Mouse (Mus musculus) lung, postnatal 0 days (tissue): ENCODE data around the gene Chrm4. TPM values are rescaled to one million over a fixed set of nuclear protein-coding genes. Genes with fewer than 3 reads are reported as not detected.
A peak's percentile ranks its signal among the peaks of the same experiment; 100 is the strongest.

ENCODE experiments used
- ATAC-seq: fragments of 200-750 bp; cut with Nextera tagmentation; 2 replicates; pipeline ENCODE4 v1.8.0; 2017; ENCODE audit warnings: moderate library complexity
- DNase-seq: peaks from one replicate; pipeline ENCODE4 v3.0.0-alpha.2; 2016; ENCODE audit warnings: low spot score
- H3K27ac ChIP-seq: fragments of 300-500 bp; sonication (generic); 2 replicates; pipeline ENCODE4 v1.5.1; 2014; ENCODE audit warnings: antibody characterized with exemption, mild to moderate bottlenecking, low read length, mixed read lengths
- H3K27me3 ChIP-seq: fragments of 300-500 bp; sonication (generic); replicated peaks from 2 replicates; pipeline ENCODE4 v1.6.1; 2014; ENCODE audit warnings: low read length, mixed read lengths; ENCODE audit not compliant: insufficient read depth
- H3K36me3 ChIP-seq: fragments of 300-500 bp; sonication (generic); 2 replicates; pipeline ENCODE4 v1.6.1; 2014; ENCODE audit warnings: low read length, mixed read lengths; ENCODE audit not compliant: insufficient read depth
- H3K4me1 ChIP-seq: fragments of 300-500 bp; sonication (generic); 2 replicates; pipeline ENCODE4 v1.6.1; 2014; ENCODE audit warnings: antibody characterized with exemption, low read depth, low read length, mixed read lengths; ENCODE audit not compliant: insufficient read depth
- H3K4me2 ChIP-seq: fragments of 300-500 bp; sonication (generic); replicated peaks from 2 replicates; pipeline ENCODE4 v1.6.1; 2014; ENCODE audit warnings: low read depth, mild to moderate bottlenecking, low read length, moderate library complexity, mixed read lengths
- H3K4me3 ChIP-seq: fragments of 300-500 bp; sonication (generic); 2 replicates; pipeline ENCODE4 v1.5.1; 2014; ENCODE audit warnings: low read depth, low read length
- H3K9ac ChIP-seq: fragments of 300-500 bp; sonication (generic); replicated peaks from 2 replicates; pipeline ENCODE4 v1.6.1; 2014; ENCODE audit warnings: low read depth, mild to moderate bottlenecking
- H3K9me3 ChIP-seq: fragments of 300-500 bp; sonication (generic); 2 replicates; pipeline ENCODE4 v1.6.1; 2016; ENCODE audit warnings: low read length, mixed read lengths
- CTCF ChIP-seq: IDR thresholded peaks from 2 replicates; pipeline ENCODE4 v1.5.1; 2016; ENCODE audit warnings: antibody characterized with exemption, mild to moderate bottlenecking
- EP300 ChIP-seq: IDR thresholded peaks from 2 replicates; pipeline ENCODE4 v1.6.1; 2016; ENCODE audit warnings: antibody characterized with exemption, mild to moderate bottlenecking, control low read depth
- WGBS: fragments of 180-500 bp; shearing (Covaris S2); extraction: QIAGEN DNeasy Blood & Tissue Kit; methylation state at CpG from one replicate; pipeline ENCODE4 v1.1.7; 2014; 5-methylcytosine and 5-hydroxymethylcytosine counted together
- microRNA-seq: library from miRNA; unstranded; fragments of <30 nt; microRNA quantifications from one replicate; pipeline ENCODE4, GENCODE M21; 2016
- polyA plus RNA-seq: library from polyadenylated mRNA; unstranded; fragments of >200 nt; fragmentation: Nextera tagmentation; extraction: Ambion mirVana; gene quantifications from 2 replicates; pipeline ENCODE4 v1.2.1, GENCODE M21; 2015

Chrm4 gene
- polyA plus RNA-seq, 1 experiment from 2014 or later, result 0.16 TPM

DNA sequence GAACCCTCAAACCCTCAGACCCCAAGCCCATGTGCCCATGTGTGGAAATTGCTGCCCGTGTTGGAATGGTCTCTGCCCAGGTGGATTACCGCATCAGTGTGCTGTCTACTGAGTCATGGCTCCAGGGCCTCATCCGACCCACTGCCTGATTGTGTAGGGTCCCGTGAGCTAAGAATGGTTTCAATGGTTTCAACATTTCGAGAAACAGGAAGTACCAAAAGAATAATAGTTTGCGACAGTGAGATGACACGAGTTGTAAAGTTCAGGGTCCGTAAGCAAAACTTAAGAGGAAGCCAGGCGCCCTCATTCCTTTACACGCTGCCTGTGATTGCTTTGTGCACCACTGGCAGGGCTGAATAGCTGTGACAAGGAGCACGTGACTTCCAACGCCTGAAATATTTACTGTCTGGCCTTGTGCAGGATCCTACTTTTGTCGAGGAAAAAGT, 45.1 kb downstream of the Chrm4 start:
- DNase-seq (peak; percentile 87), ATAC-seq (peak; percentile 64)
- no peaks in the 10 kb centered on the region for H3K9me3 ChIP-seq
- H3K4me2 ChIP-seq, result no peak overlapping the region; the same call in 1 of the 2 replicates
- no peak overlapping the region for H3K9ac ChIP-seq
- WGBS, result 11% methylated on average over 13 of the region's 13 CpGs
- peaks cover 26% of the 10 kb centered on the region; the same call in 1 of the 2 replicates for H3K27me3 ChIP-seq
- no peak overlapping the region for H3K4me3 ChIP-seq
- H3K4me1 ChIP-seq, result peaks cover 5% of the 10 kb centered on the region
- no peaks in the 10 kb centered on the region for H3K36me3 ChIP-seq
- TF ChIP-seq EP300 (peak; percentile 64), CTCF (no peak)
- peak overlapping the region; percentile 87 for H3K27ac ChIP-seq

DNA sequence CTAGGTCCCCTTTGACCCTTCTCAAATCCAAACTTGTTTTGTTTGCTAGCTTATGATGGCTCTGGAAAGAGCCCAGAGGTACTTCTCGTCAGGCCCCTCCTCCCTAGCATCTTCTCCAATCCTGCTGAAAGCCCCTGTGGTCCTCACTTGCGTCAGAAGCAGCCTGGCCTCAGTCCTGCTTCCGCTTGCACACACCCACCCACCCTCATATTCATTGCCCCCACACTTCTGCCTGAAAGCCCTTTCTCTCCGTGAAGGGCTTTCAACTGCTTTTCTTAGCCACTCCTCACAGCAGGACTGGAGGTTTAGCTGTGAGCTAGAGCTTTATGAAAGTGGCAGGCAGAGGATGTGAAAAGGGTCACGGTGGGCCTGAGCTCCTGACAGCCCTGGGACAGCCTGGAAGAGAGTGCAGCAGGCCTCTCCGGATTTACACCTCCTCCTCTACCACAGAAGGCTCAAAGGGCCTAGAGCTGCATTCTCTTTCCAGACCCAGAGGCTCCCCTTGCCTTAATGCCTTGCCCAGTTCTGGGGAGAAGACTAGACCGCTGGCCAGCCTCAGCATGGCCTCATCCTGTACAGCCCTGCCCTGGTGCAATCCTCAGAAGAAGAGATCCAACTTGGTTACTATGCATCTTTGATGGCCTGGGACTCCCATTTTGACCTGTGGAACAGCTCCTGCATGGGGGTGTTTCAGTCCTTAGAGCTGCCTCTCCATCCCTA, 46.5 kb downstream of the Chrm4 start:
- Histone ChIP-seq H3K4me2 (no peak overlapping the region), H3K9me3 (no peaks in the 10 kb centered on the region), H3K4me1 (peaks cover 5% of the 10 kb centered on the region), H3K9ac (no peak overlapping the region), H3K4me3 (no peak overlapping the region), H3K27ac (no peak overlapping the region), H3K36me3 (no peaks in the 10 kb centered on the region), H3K27me3 (peaks cover 27% of the 10 kb centered on the region; the same call in 1 of the 2 replicates)
- ATAC-seq, result no peak
- DNase-seq, result no peak
- TF ChIP-seq CTCF (no peak), EP300 (no peak)
- WGBS, result 66% methylated on average over 7 of the region's 7 CpGs

DNA sequence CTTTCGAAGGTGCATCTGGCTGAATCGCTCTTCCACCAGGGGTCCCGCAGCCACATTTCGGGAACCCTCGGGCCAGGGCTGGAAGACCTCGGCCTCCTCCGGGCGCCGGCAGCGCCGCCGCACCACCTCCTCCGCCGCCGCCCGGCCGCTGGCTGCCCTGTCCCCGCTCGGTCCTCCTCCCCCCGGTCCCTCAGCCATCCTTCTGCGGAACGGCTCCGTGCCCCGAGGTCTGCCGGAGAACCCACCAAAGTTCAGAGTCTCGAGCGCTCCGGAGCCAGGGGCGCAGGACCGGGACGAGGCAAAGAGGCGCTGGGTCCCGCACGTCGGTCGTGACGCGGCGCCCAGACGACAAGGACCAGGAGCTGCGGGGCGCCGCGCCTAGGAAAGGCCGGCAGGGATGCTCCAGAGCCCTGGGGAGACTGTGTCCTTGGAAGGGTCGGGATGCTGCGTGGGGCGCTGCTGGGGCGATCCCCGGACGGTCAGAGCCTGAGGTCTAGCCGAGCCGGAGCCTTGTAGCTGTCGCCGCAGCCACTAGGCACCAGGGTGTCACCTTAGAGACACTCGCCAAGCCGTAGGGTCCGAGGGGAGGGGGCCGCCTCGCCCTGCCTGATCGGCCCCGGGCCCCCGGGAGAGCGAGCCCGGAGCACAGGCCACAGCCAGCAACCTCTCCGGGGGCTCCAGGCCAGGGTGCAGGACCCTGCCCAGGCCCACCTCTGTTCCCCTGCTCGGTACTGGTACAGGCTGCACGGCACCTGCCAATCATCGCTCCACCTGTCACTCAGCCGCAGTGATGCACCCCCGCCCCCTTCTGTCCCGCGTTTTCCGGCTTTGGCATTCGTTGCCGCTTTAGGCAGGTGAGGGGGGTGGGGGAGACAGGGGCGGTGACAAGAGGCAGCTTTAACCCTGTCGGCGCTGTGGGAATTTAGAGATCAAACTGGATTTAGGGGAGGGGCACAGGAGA, 48.8 kb downstream of the Chrm4 start, which contains the start of gene Dgkz:
TSS of gene Dgkz (minus strand) at position 284 of the 961 bp plus-strand sequence.
- no peak for ATAC-seq
- no peak for TF ChIP-seq EP300
- no peak for TF ChIP-seq CTCF
- peak within 1 kb of the TSS; percentile 35 for H3K4me3 ChIP-seq
- no peaks in the 10 kb centered on the region for H3K36me3 ChIP-seq
- no peak within 1 kb of the TSS for H3K9ac ChIP-seq
- 4% methylated on average over 65 of the region's 79 CpGs for WGBS
- peaks cover 27% of the 10 kb centered on the region; the same call in 1 of the 2 replicates for H3K27me3 ChIP-seq
- peaks cover 5% of the 10 kb centered on the region for H3K4me1 ChIP-seq
- H3K9me3 ChIP-seq, result no peaks in the 10 kb centered on the region
- peak within 1 kb of the TSS; percentile 53 for H3K4me2 ChIP-seq
- DNase-seq, result no peak
- H3K27ac ChIP-seq, result no peak within 1 kb of the TSS

DNA sequence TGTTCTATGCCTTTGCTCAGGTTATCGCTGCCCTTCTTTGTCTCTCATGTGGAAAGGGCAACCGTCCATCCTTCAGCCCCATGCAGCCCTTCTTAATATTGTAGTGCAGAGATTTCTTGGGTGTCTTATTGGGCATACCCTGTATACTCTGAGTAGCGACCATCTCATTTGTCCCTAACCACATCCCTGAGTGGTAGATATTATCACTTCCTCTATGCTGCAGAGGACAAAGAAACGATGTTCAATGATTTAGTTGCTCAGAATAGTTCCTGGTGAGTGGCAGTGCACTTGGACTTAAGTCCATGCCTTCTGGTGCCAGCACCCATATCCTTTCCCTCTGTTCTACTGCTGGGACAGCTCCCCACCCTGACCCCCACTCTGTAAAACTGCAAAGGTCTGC, 50.9 kb downstream of the Chrm4 start:
- Histone ChIP-seq H3K4me2 (no peak overlapping the region), H3K4me3 (no peak overlapping the region), H3K27me3 (peaks cover 27% of the 10 kb centered on the region; the same call in 1 of the 2 replicates), H3K27ac (no peak overlapping the region), H3K4me1 (peaks cover 5% of the 10 kb centered on the region), H3K9me3 (no peaks in the 10 kb centered on the region), H3K9ac (no peak overlapping the region), H3K36me3 (no peaks in the 10 kb centered on the region)
- no peak for ATAC-seq
- WGBS, result 64% methylated on average over 4 of the region's 4 CpGs
- DNase-seq, result no peak
- TF ChIP-seq EP300, result no peak
- no peak for TF ChIP-seq CTCF

Small RNA genes lying within 50 kb of the gene (microRNA-seq; reads per million reads assigned to microRNA genes)
- not detected for gene Mir6999

Other genes starting within 250 kb of the Chrm4 start
- 23.1 and 26.2 TPM in 2 replicates for gene Atg13, start 216.7 kb upstream of the Chrm4 start, polyA plus RNA-seq
- gene Harbi1, start 216.4 kb upstream of the Chrm4 start, polyA plus RNA-seq, result 11.5 and 12.2 TPM in 2 replicates
- 7.1 and 7.3 TPM in 2 replicates for gene Ambra1, start 197.1 kb upstream of the Chrm4 start, polyA plus RNA-seq
- gene Mdk, start 5.0 kb downstream of the Chrm4 start, polyA plus RNA-seq, result 101 and 104 TPM in 2 replicates
- gene Gm9821, start 18.5 kb downstream of the Chrm4 start, polyA plus RNA-seq, result 0.14 and 0.35 TPM in 2 replicates
- gene Dgkz, start 48.6 kb downstream of the Chrm4 start, polyA plus RNA-seq, result 50.7 and 54.0 TPM in 2 replicates
- gene Creb3l1, start 97.3 kb downstream of the Chrm4 start, polyA plus RNA-seq, result 7.0 and 8.1 TPM in 2 replicates
- 12.9 and 13.6 TPM in 2 replicates for gene Phf21a, start 165.9 kb downstream of the Chrm4 start, polyA plus RNA-seq